Mouse (Mus musculus) cerebellum, adult 2 months (tissue): ENCODE data around the gene Olfr1238.

ENCODE experiments used
- CTCF ChIP-seq: fragments of 200-500 bp; IDR thresholded peaks from 2 replicates; pipeline ENCODE4 v1.5.1; 2011; ENCODE audit warnings: low read depth, mild to moderate bottlenecking, control low read depth, low read length, moderate library complexity, borderline replicate concordance; ENCODE audit not compliant: insufficient read depth
- POLR2A ChIP-seq: fragments of 200-500 bp; IDR thresholded peaks from 2 replicates; pipeline ENCODE4 v1.6.1; 2011; ENCODE audit warnings: low read length, control low read depth, borderline replicate concordance; ENCODE audit not compliant: insufficient read depth

GRCm38 (mm10) chr2:89400882-89401281 is 8.6 kb downstream of the Olfr1238 start:
- no peak for TF ChIP-seq POLR2A
- TF ChIP-seq CTCF = no peak
